Mouse (Mus musculus) left cerebral cortex, postnatal 4 days (tissue): Measurements from ENCODE around the gene Mrpl4. TPM values are rescaled to one million over a fixed set of nuclear protein-coding genes. Genes with fewer than 3 reads are reported as not detected.
A peak's percentile ranks its signal among the peaks of the same experiment; 100 is the strongest.
"Not testable (repeated sequence)": the region's sequence is repeated elsewhere in the genome, so short reads cannot be mapped to it uniquely, and the experiment has no call there.

Experiments
- DNase-seq: peaks from one replicate; pipeline ENCODE4 v3.0.0-alpha.2; 2022
- intact Hi-C: fragments of 180-260 bp; cut with DNase I; formaldehyde crosslinking; loops from one replicate; pipeline ENCODE4 v1.15.1; 2025
- total RNA-seq, 2 experiments: library from RNA; stranded (reverse); gene quantifications; 2 replicates each; pipeline ENCODE4 v1.2.3; 2021

Gene Mrpl4
- total RNA-seq, 2 experiments from 2014 or later, result 45.2 to 49.3 TPM

GRCm38 (mm10) chr9:20983169-20983568 lies 19.4 kb upstream of the Mrpl4 start:
- no peak for DNase-seq

GRCm38 (mm10) chr9:20986952-20987686 lies 15.4 kb upstream of the Mrpl4 start:
- intact Hi-C loops, result no loop called here
- DNase-seq, result no peak

More at GRCm38 (mm10) chr9:20983169-20983568, 19.4 kb upstream of the Mrpl4 start:
- intact Hi-C loops, result no loop called here

- intact Hi-C loops, result no loop called here
- no peak for DNase-seq
These were observed 14.6 kb upstream of the Mrpl4 start for GRCm38 (mm10) chr9:20987953-20988352.

- intact Hi-C loops, result no loop called here
- DNase-seq, result peak; percentile 19
These were observed 11.7 kb upstream of the Mrpl4 start for GRCm38 (mm10) chr9:20990861-20991260.

GRCm38 (mm10) chr9:20991587-20991986 lies 11.0 kb upstream of the Mrpl4 start:
- DNase-seq, result no peak
- intact Hi-C loops, result no loop called here

GRCm38 (mm10) chr9:20993165-20993898 lies 9.2 kb upstream of the Mrpl4 start:
- no peak for DNase-seq
- intact Hi-C loops, result no loop called here

GRCm38 (mm10) chr9:20995069-20995468 lies 7.5 kb upstream of the Mrpl4 start:
- no peak for DNase-seq
- intact Hi-C loops, result loop anchor here (5.0 kb wide), 1 partner anchor 93 kb away; no protein-coding TSS in a partner anchor

GRCm38 (mm10) chr9:20997065-20997464 lies 5.5 kb upstream of the Mrpl4 start:
- intact Hi-C loops, result loop anchor here (5.0 kb wide), 1 partner anchor 95 kb away; no protein-coding TSS in a partner anchor

GRCm38 (mm10) chr9:20998337-20998736 lies 4.2 kb upstream of the Mrpl4 start:
- DNase-seq, result not testable (repeated sequence)
- intact Hi-C loops, result loop anchor here (5.0 kb wide), 1 partner anchor 96 kb away; no protein-coding TSS in a partner anchor

More at GRCm38 (mm10) chr9:20997065-20997464, 5.5 kb upstream of the Mrpl4 start:
- DNase-seq, result no peak

GRCm38 (mm10) chr9:21000811-21001210 lies 1.7 kb upstream of the Mrpl4 start:
- intact Hi-C loops, result no loop called here
- no peak for DNase-seq

- intact Hi-C loops, result no loop called here
- no peak for DNase-seq
These were observed 812 bp upstream of the Mrpl4 start for GRCm38 (mm10) chr9:21001651-21002200.

GRCm38 (mm10) chr9:21002270-21002626 lies 290 bp upstream of the Mrpl4 start:
- DNase-seq, result no peak
- intact Hi-C loops, result no loop called here

- no peak for DNase-seq
- intact Hi-C loops, result no loop called here
These were observed 4.9 kb downstream of the Mrpl4 start for GRCm38 (mm10) chr9:21007313-21007952.

GRCm38 (mm10) chr9:21008007-21008406 lies 5.5 kb downstream of the Mrpl4 start:
- DNase-seq, result no peak
- intact Hi-C loops, result no loop called here

- no peak for DNase-seq
- intact Hi-C loops, result no loop called here
These were observed 7.8 kb downstream of the Mrpl4 start for GRCm38 (mm10) chr9:21010362-21010761.

GRCm38 (mm10) chr9:21010939-21011541 lies 8.5 kb downstream of the Mrpl4 start:
- DNase-seq, intact Hi-C loops: not testable (repeated sequence)

- intact Hi-C loops, result no loop called here
- DNase-seq, result no peak
These were observed 9.3 kb downstream of the Mrpl4 start for GRCm38 (mm10) chr9:21011846-21012312.

GRCm38 (mm10) chr9:21012368-21012767 lies 9.8 kb downstream of the Mrpl4 start:
- no peak for DNase-seq
- intact Hi-C loops, result no loop called here

- intact Hi-C loops, result no loop called here
- DNase-seq, result no peak
These were observed 12.4 kb downstream of the Mrpl4 start for GRCm38 (mm10) chr9:21014691-21015570.
